Mouse (Mus musculus) forelimb bud, embryonic 11.5 days (tissue): Measurements from ENCODE around the gene Traf7.

ENCODE experiments used
- DNase-seq: peaks from one replicate; pipeline ENCODE4 v3.0.0-alpha.2; 2012; ENCODE audit warnings: low read depth, low spot score

Gene Traf7

GRCm38 (mm10) chr17:24527723-24528559 lies at the start of gene Traf7:
Traf7 (minus strand) TSS chr17:24527938.
- DNase-seq: peak; percentile 100

DNA sequence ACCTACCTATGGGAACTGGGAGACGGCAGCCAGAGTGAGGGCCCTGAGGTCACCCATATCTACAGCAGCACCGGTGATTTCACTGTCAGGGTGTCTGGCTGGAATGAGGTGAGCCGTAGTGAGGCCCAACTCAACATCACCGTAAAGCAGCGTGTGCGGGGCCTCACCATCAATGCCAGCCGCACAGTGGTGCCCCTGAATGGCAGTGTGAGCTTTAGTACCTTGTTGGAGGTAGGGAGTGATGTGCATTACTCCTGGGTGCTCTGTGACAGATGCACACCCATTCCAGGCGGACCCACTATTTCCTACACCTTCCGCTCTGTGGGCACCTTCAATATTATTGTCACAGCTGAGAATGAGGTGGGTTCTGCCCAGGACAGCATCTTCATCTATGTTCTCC lies 46.1 kb upstream of the Traf7 start:
- no peak for DNase-seq

DNA sequence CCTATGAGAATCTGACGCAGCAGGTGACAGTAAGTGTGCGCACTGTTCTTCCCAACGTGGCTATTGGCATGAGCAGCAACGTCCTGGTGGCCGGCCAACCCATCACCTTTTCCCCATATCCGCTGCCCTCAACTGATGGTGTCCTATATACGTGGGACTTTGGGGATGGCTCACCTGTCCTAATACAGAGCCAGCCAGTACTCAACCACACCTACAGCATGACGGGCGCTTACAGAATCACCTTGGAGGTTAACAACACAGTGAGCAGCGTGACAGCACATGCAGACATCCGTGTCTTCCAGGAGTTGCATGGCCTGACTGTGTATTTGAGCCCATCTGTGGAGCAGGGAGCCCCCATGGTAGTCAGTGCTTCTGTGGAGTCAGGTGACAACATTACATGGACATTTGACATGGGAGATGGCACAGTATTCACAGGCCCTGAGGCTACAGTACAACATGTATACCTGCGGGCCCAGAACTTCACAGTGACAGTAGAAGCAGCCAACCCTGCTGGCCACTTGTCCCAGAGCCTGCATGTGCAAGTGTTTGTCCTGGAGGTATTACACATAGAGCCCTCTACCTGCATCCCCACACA lies 45.0 kb upstream of the Traf7 start:
- no peak for DNase-seq

GRCm38 (mm10) chr17:24569837-24570236 lies 42.1 kb upstream of the Traf7 start:
- DNase-seq: no peak

DNA sequence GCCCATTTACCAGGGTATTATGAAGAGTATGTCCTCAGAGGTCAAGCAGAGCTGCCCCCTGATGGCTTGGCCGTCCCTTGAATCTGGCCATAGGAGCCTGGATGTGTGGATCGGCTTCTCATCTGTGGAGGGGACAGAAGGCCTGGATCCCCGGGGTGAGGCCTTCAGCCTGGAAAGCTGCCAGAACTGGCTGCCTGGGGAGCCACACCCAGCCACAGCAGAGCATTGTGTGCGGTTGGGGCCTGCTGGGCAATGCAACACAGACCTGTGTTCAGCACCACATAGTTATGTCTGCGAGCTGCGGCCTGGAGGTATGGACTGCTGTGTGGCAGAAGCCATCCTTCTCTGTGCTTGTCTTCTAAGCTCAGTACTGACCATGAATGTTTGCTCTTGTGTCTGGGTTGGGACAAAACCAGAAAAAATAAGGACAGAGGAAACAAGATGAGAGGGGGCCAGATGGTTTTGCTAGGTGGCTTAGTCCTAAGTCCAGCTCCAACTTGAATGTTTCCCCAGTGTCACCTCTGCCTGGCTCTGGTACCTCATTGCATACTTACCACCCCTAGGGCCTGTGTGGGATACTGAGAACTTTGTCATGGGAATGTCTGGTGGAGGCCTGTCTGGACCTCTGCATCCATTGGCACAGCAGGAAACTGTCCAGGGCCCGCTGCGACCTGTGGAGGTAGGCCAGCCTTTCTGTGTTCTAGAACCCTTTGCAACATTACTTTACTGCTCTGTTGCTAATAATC lies 39.5 kb upstream of the Traf7 start:
- DNase-seq: no peak

- no peak for DNase-seq
These were observed 38.1 kb upstream of the Traf7 start for GRCm38 (mm10) chr17:24565792-24566191.

DNA sequence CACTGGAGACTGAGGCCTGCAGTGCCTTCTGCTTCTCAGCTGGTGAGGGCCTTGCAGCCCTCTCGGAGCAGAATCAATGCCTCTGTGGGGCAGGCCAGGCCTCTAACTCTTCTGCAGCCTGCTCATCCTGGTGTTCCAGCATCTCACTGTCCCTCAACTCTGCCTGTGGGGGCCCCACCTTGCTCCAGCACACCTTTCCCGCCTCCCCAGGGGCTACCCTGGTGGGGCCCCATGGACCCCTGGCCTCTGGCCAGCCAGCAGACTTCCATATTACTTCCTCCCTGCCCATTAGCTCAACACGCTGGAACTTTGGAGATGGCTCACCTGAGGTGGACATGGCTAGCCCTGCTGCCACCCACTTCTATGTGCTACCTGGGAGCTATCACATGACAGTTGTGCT lies 37.4 kb upstream of the Traf7 start:
- DNase-seq: no peak

DNA sequence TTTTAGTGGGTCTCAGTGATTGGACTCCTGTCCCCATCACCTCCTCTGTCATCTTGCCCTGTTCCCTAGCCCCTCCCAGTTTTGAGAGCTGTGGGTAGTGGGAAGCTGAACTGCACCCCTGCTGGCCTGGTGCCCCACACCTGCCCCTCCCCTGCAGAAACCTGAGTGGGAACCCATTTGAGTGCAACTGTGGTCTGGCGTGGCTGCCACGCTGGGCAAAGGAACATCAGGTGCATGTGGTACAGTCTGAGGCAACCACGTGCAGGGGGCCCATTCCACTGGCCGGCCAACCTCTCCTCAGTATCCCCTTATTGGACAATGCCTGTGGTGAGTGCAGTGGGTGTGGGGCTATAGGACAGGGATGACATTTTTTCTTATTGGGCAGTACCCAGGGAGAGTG lies 36.7 kb upstream of the Traf7 start:
- DNase-seq: no peak

DNA sequence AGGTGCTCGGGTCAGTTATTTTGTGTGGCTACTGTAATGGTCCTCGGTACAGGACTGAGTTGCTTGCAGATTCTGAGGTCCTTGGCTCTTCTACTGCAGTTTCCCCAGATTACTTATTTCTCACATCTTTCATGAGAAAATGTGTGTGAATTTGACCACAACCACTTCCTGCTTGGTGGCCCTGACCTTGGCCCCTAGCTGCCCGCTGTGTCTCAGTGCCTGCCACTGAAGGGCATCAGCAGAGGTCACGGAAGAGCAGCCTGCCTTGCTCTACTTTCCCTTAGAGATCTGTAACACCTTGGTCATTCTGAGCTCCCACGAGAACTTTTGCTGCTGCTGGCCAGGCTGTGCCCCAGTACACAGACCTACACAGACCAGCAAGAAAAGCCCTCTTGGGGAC lies 35.9 kb upstream of the Traf7 start:
- no peak for DNase-seq

- no peak for DNase-seq
These were observed 33.9 kb upstream of the Traf7 start for GRCm38 (mm10) chr17:24561592-24561991.

DNA sequence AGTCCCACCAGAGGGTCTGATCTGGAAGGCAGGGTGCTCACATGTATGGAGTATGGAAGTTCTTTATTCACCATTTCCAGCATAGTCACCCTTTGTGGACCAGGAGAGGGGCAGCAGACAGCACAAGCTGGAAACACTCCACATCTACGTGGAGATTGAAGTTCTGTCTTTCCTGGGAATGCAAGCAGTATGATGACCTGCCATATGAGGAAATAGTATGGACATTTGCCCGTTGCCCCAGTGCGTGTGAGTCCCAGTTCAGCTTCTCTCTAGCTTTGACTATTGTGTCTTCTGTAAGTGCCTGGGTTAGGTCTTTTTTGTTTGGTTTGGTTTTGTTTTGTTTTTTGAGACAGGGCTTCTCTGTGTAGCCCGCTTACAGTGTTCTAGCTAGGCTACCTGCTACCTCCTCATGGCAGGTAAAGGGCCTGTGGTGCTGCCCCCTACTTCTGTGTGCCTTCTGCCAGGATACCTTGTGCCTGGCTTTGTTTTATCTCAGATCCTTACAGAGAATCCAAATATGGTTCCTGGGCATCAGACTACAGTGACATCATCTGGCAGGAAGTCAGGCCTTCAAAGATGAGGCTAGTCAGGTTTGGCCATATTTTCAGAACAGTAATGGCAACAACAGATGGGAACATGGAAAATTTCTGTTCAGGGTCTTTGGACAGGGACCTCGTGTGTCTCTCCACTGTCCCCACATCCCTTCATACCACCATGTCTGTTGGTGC lies 32.7 kb upstream of the Traf7 start:
- no peak for DNase-seq

- peak; percentile 29 for DNase-seq
These were observed 31.4 kb upstream of the Traf7 start for GRCm38 (mm10) chr17:24559146-24559545.

DNA sequence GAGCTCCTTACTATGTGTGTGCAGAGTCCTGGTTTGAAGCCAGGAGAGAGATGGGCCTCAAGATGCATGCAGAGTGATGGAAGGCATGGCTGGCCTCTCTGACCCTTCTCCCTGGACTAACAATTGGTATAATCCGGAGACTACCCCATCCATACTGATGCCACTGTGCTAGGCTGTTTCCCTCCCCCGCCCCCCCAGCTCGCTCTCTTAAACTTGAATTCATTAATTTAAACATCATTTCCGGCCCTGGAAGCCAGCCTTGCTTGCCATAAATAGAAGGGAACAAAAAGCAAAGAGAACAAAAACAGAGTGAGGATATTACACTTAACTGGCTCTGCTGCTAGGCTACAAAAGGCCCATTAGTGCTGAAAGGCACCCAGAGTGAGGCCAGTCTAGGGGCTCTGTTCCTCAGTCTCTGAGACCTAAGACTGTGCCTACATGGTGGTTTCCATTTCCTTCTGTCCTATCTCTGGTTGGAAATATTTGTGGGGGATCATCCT lies 30.9 kb upstream of the Traf7 start:
- DNase-seq: no peak

DNA sequence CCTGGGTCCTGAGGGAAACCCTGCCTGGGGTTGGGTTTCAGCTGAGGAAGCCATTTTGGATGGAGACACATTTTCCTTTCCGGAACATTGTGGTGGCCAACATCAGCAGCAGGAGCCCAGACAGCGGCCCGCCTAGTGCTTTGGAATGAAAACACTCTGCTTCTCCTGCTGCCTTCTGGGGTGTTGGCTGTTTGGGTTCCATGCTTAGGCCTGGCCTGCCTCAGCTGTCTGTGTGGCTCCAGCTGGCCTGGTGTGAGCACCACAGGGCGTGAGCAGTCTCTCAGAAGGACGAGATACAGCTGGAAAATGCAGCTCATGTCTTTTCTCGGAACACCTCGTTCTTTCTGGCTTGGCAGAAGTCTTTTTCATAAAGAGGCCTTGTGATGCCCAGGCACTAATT lies 29.4 kb upstream of the Traf7 start:
- no peak for DNase-seq

DNA sequence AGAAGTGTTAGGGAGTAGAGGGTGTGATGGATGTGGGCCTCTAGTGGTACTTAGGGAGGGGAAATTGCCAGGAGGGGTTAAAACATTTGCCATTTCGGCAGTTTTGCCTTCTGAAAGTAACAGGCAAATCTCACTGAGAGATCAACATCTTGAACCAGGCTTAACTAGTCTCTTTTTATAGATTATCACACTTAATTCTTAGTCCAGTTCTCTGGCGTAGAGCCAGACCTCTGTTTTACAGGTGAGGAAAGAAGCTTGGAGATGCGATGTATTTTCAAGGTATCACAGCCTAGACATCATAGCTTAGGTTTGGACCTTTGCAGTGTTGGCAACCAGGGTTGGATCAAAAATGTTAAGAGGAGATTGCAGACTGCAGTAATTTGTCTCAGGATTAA lies 23.3 kb upstream of the Traf7 start:
- no peak for DNase-seq

GRCm38 (mm10) chr17:24550416-24551049 lies 22.8 kb upstream of the Traf7 start:
- peak; percentile 56 for DNase-seq

DNA sequence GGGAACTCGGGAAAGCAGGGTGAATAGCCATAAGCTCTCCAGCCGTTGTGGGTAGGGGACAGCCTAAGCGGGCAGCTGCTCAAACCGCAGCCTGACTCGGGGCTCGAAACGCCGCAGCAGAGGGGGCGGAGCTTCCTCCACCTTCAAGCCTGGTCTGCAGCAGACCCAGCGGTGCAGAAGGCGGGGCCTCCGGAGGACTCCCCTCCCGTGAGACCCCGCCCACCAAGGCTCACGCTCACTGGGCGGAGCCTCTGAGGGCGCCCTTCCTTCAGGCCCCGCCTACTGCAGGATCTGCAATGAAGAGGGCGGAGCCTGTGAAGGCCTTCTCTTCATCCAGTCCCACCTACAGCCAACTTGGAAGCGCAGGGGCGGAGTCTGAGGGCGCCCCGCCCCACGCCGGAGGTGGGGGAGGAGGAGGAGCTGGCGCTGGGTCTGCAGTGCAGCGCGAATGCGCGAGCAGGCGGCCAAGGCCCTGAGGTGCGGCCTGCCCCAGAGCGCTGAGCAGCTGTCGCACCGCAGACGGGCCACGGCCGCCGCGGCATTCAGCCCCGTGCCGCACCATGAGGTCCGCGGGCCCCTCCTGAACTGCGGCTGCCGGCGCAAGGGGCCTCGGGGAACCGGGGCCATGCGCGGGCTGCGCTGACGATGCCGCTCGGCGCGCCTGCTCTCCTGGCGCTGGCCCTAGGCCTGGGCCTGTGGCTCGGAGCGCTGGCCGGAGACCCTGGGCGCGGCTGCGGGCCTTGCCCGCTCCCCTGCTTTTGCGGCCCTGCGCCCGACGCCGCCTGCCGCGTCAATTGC lies 22.1 kb upstream of the Traf7 start, which contains the start of gene Pkd1:
Pkd1 (plus strand) TSS at position 217 of the 798 bp plus-strand sequence.
- DNase-seq: peak; percentile 100

GRCm38 (mm10) chr17:24548921-24549617 lies 21.3 kb upstream of the Traf7 start:
- DNase-seq: no peak

DNA sequence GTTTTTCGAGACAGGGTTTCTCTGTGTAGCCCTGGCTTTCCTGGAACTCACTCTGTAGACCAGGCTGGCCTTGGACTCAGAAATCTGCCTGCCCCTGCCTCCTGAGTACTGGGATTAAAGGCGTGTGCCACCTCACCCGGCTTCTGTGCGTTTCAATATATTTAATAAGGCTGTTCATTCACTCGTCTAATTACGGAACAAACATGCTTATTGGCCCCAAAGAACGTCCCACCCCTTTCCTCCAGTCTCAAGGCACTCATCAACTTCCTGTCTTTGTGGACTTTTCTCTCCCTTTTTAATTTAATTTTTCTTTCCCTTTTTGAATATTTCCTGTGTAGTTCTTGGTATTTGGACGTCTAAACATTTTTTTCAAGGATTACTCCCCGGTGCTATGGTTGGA lies 20.7 kb upstream of the Traf7 start:
- no peak for DNase-seq

DNA sequence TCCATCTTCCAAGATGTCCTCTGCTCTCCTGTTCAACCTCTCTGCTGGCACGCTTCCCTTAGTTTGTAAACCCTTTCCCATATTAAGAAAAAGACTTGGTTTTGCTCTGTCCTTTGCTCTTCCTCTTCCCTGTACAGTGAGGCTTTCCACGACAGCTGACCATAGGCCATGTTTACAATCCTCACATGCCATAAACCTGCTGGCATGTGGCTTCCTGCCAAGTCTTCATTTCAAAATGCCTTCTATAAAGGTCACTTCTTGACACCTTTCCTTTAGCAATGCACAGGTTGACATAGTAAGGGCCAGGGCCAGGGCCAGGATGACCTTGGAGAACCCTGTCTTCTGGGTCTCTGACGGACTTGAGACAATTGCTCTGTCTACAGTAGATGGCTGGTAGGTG lies 18.5 kb upstream of the Traf7 start:
- no peak for DNase-seq
